In genomic region chr1:54808401-54809097, GRCm38 (mm10) we compare ENCODE assay signal across 22 mouse cellular contexts.
DNase-seq lines count a peak whose midpoint lies in the region; ATAC-seq lines count a peak whose summit lies in the region.
"Had no signal": no experiment of that assay in that cellular context is flagged by ENCODE, and none has a peak within 500 bp of the region (broad histone marks: within the 10 kb centered on the region; RNA-seq: fewer than 3 reads in every experiment).

No protein-coding gene starts in this region.

- H3K36me3 ChIP-seq in midbrain, embryonic 11.5 days (ENCODE audit: control insufficient read depth, insufficient read depth, low read length) = no peaks in the 10 kb centered on the region
- no peaks in the 10 kb centered on the region for H3K36me3 ChIP-seq in midbrain, embryonic 14.5 days (ENCODE audit: control insufficient read depth, insufficient read depth, low read length)
- H3K36me3 ChIP-seq: embryonic facial prominence, embryonic 13.5 days; embryonic facial prominence, embryonic 15.5 days; forebrain, embryonic 10.5 days; forebrain, embryonic 12.5 days had no signal

- no peaks in the 10 kb centered on the region for H3K9me3 ChIP-seq in midbrain, embryonic 11.5 days (ENCODE audit: control insufficient read depth, low read length)
- H3K9me3 ChIP-seq in midbrain, embryonic 14.5 days (ENCODE audit: control insufficient read depth, low read length) = no peaks in the 10 kb centered on the region
- H3K9me3 ChIP-seq: embryonic facial prominence, embryonic 13.5 days; embryonic facial prominence, embryonic 15.5 days; forebrain, embryonic 10.5 days; forebrain, embryonic 12.5 days had no signal

- no peak overlapping the region for H3K9ac ChIP-seq in midbrain, embryonic 11.5 days (ENCODE audit: low read length)
- no peak overlapping the region for H3K9ac ChIP-seq in midbrain, embryonic 14.5 days (replicated peaks; ENCODE audit: low read length)
- H3K9ac ChIP-seq: embryonic facial prominence, embryonic 13.5 days; embryonic facial prominence, embryonic 15.5 days; forebrain, embryonic 12.5 days had no signal

- ATAC-seq in midbrain, embryonic 11.5 days (ENCODE audit: low FRiP score) = no peak
- ATAC-seq in midbrain, embryonic 14.5 days (ENCODE audit: low FRiP score, low TSS enrichment) = no peak
- ATAC-seq: activated CD4-positive, CD25-positive, alpha-beta regulatory T cell, adult 4 months; forebrain, embryonic 14.5 days; forebrain, embryonic 16.5 days had no signal

- H3K27ac ChIP-seq in midbrain, embryonic 11.5 days (ENCODE audit: low read depth, low read length) = no peak overlapping the region
- H3K27ac ChIP-seq in midbrain, embryonic 14.5 days (replicated peaks; ENCODE audit: low read depth, low read length) = no peak overlapping the region
- H3K27ac ChIP-seq: embryonic facial prominence, embryonic 13.5 days; embryonic facial prominence, embryonic 15.5 days; forebrain, embryonic 10.5 days; forebrain, embryonic 12.5 days had no signal

- H3K4me3 ChIP-seq in midbrain, embryonic 11.5 days (ENCODE audit: low read depth, low read length) = no peak overlapping the region
- no peak overlapping the region for H3K4me3 ChIP-seq in midbrain, embryonic 14.5 days (replicated peaks; ENCODE audit: low read depth, low read length)
- H3K4me3 ChIP-seq: embryonic facial prominence, embryonic 13.5 days; embryonic facial prominence, embryonic 15.5 days; erythroblast, embryonic 14.5 days; forebrain, embryonic 10.5 days; forebrain, embryonic 12.5 days had no signal

- H3K4me1 ChIP-seq in midbrain, embryonic 11.5 days (ENCODE audit: control insufficient read depth, insufficient read depth, low read length) = no peaks in the 10 kb centered on the region
- no peaks in the 10 kb centered on the region for H3K4me1 ChIP-seq in midbrain, embryonic 14.5 days (ENCODE audit: control insufficient read depth, insufficient read depth, low read length)
- H3K4me1 ChIP-seq: embryonic facial prominence, embryonic 15.5 days; forebrain, embryonic 10.5 days; forebrain, embryonic 12.5 days had no signal

- intact Hi-C loops in heart, postnatal 14 days (cut with DNase I) = no loop called here

- H3K27me3 ChIP-seq in midbrain, embryonic 11.5 days (ENCODE audit: control insufficient read depth, insufficient read depth, low read length) = no peaks in the 10 kb centered on the region
- no peaks in the 10 kb centered on the region for H3K27me3 ChIP-seq in midbrain, embryonic 14.5 days (ENCODE audit: control insufficient read depth, insufficient read depth, low read length)
- H3K27me3 ChIP-seq: embryonic facial prominence, embryonic 13.5 days; embryonic facial prominence, embryonic 15.5 days; forebrain, embryonic 12.5 days had no signal

- 56% methylated on average over 4 of the region's 4 CpGs for WGBS in midbrain, embryonic 11.5 days
- WGBS in midbrain, embryonic 14.5 days = 69% methylated on average over 4 of the region's 4 CpGs

- peak; percentile 79 for DNase-seq in heart, adult 11 months
- no peak for DNase-seq in heart, postnatal 14 days
- DNase-seq in midbrain, embryonic 11.5 days (ENCODE audit: low spot score, missing footprints) = peak; percentile 62
- no peak for DNase-seq in midbrain, embryonic 14.5 days
- no peak for DNase-seq in thymus, postnatal 25 days
- DNase-seq: adrenal gland, adult 8-10 months; adrenal gland, postnatal 14 days; adrenal gland, postnatal 36 days; cerebellum, adult 11-12 months; cerebellum, adult 2 months; cerebellum, adult 9-10 months; cerebellum, postnatal 10 days; cerebellum, postnatal 36 days; embryo, embryonic 11 days had no signal

- H3K4me2 ChIP-seq in midbrain, embryonic 11.5 days = no peak overlapping the region
- H3K4me2 ChIP-seq in midbrain, embryonic 14.5 days (ENCODE audit: low read length) = no peak overlapping the region
- H3K4me2 ChIP-seq: embryonic facial prominence, embryonic 13.5 days; embryonic facial prominence, embryonic 15.5 days; forebrain, embryonic 12.5 days had no signal

Comparison
In these comparisons a context has a peak if more than half of its experiments do, and no peak if none do; other contexts are left out.
1. DNase-seq: peak in heart, adult 11 months (single experiment) and midbrain, embryonic 11.5 days (single experiment); none in heart, postnatal 14 days (0 of 2), midbrain, embryonic 14.5 days (single experiment) and thymus, postnatal 25 days (single experiment).